Mouse (Mus musculus) gastrocnemius, adult 8-10 months (tissue): ENCODE results near the gene Syne3. TPM values are rescaled to one million over a fixed set of nuclear protein-coding genes. Genes with fewer than 3 reads are reported as not detected.

Experiments
- DNase-seq, 2 experiments: peaks; one replicate each; pipeline ENCODE4 v3.0.0; 2022; ENCODE audit warnings: low spot score in 2 of 2
- total RNA-seq, 4 experiments: library from RNA; stranded (reverse); gene quantifications; 2 replicates each; pipeline ENCODE4 v1.2.4; 2022

Syne3 gene
- total RNA-seq, 4 experiments from 2014 or later: 2.9 to 5.0 (median 3.6) TPM

GRCm38 (mm10) chr12:104925035-104925434, 84.6 kb downstream of the Syne3 start:
- DNase-seq: no peak

- no peak for DNase-seq
Measured at GRCm38 (mm10) chr12:104924546-104924945, 85.1 kb downstream of the Syne3 start.

GRCm38 (mm10) chr12:104923948-104924388, 85.6 kb downstream of the Syne3 start:
- no peak for DNase-seq

GRCm38 (mm10) chr12:104922647-104923046, 87.0 kb downstream of the Syne3 start:
- DNase-seq: no peak

- DNase-seq: no peak
Measured at GRCm38 (mm10) chr12:104921071-104921470, 88.5 kb downstream of the Syne3 start.

GRCm38 (mm10) chr12:104919247-104919646, 90.4 kb downstream of the Syne3 start:
- DNase-seq: no peak

GRCm38 (mm10) chr12:104917927-104918326, 91.7 kb downstream of the Syne3 start:
- DNase-seq: no peak

- DNase-seq: no peak
Measured at GRCm38 (mm10) chr12:104917297-104917696, 92.3 kb downstream of the Syne3 start.

GRCm38 (mm10) chr12:104916776-104917175, 92.8 kb downstream of the Syne3 start:
- no peak for DNase-seq

GRCm38 (mm10) chr12:104915681-104916080, 93.9 kb downstream of the Syne3 start:
- no peak for DNase-seq

GRCm38 (mm10) chr12:104912990-104913389, 96.6 kb downstream of the Syne3 start:
- DNase-seq: no peak

- DNase-seq: no peak
Measured at GRCm38 (mm10) chr12:104912281-104912933, 97.2 kb downstream of the Syne3 start.

GRCm38 (mm10) chr12:104909750-104910149, 99.9 kb downstream of the Syne3 start:
- DNase-seq: no peak

GRCm38 (mm10) chr12:104908986-104909385, 100.6 kb downstream of the Syne3 start:
- DNase-seq: no peak

- no peak for DNase-seq
Measured at GRCm38 (mm10) chr12:104908024-104908781, 101.4 kb downstream of the Syne3 start.

GRCm38 (mm10) chr12:104907133-104907532, 102.5 kb downstream of the Syne3 start:
- no peak for DNase-seq

- DNase-seq: no peak
Measured at GRCm38 (mm10) chr12:104904138-104904537, 105.5 kb downstream of the Syne3 start.

GRCm38 (mm10) chr12:104902392-104903053, 107.1 kb downstream of the Syne3 start:
- no peak for DNase-seq

GRCm38 (mm10) chr12:104901320-104901719, 108.3 kb downstream of the Syne3 start:
- no peak for DNase-seq

GRCm38 (mm10) chr12:104899835-104900234, 109.8 kb downstream of the Syne3 start:
- no peak for DNase-seq

- no peak for DNase-seq
Measured at GRCm38 (mm10) chr12:104899161-104899560, 110.4 kb downstream of the Syne3 start.

- no peak for DNase-seq
Measured at GRCm38 (mm10) chr12:104898718-104899117, 110.9 kb downstream of the Syne3 start.
